Mouse (Mus musculus): ENCODE data around the gene Slc9b2. TPM values are rescaled to one million over a fixed set of nuclear protein-coding genes. Genes with fewer than 3 reads are reported as not detected.
A peak's percentile ranks its signal among the peaks of the same experiment; 100 is the strongest.

The Slc9b2 gene
- total RNA-seq, 2 experiments from 2014 or later: 0.29 to 0.39 TPM

GRCm38 (mm10) chr3:135304566-135304965 is 2.9 kb upstream of the Slc9b2 start:
- intact Hi-C loops (cut with DNase I): no loop called here
- DNase-seq: no peak

GRCm38 (mm10) chr3:135312916-135313491 is 5.5 kb downstream of the Slc9b2 start:
- intact Hi-C loops (cut with DNase I): no loop called here
- DNase-seq: no peak

GRCm38 (mm10) chr3:135313727-135314126 is 6.2 kb downstream of the Slc9b2 start:
- no peak for DNase-seq
- intact Hi-C loops (cut with DNase I): no loop called here

GRCm38 (mm10) chr3:135314811-135315210 is 7.3 kb downstream of the Slc9b2 start:
- DNase-seq: no peak
- intact Hi-C loops (cut with DNase I): no loop called here

DNA sequence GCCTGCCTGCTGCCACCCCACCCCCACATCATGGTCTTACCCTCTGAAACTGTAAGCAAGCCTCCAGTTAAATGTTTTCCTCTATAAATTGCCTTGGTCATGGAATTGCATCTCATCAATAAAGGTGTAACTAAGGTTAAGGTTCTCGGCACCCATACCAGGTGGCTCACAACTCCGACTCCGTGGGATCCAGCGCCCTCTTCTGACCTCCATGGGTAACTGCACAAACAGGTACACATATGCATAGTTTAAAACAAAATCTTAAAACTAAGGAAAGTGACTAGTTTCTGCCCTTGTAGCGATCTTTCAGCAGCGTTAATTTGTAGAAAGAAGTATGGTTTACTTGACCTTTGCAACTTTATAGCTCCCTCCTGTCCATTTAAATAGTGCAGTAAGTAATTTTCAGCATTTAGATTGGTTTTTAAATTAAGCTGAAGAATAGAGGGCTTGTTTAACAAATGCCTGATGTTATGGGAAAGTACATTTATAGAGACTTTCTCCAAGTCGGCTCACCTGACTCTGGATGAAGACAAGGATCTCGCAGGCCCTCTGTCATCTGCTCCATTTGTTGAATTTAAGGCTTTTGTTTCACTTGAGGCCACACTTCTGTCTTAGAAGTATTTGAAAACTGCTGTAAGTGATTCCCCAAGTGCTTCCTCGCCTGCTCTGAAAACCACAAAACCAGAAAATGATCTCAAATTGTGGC is 8.4 kb downstream of the Slc9b2 start:
- intact Hi-C loops (cut with DNase I): no loop called here
- DNase-seq: no peak

GRCm38 (mm10) chr3:135318331-135318730 is 10.8 kb downstream of the Slc9b2 start:
- intact Hi-C loops (cut with DNase I): no loop called here
- no peak for DNase-seq

DNA sequence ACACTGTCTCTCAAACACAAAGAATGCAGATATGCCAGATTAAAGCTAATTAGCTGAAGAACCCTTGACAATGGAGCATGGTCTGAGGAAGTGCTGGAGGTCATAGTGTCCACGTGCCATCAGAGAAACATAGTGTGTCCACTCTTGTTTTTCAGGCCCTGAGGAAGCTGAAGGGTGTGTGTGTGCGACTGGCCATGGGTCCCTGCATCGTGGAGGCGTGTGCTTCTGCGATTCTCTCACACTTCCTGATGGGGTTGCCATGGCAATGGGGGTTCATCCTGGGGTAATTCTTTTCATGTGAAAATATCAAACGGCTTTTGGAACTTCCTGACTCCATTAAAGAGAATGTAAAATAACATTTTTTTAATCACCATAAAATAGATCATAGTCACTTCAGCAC is 16.9 kb downstream of the Slc9b2 start:
- intact Hi-C loops (cut with DNase I): no loop called here
- no peak for DNase-seq

GRCm38 (mm10) chr3:135327176-135327575 is 19.7 kb downstream of the Slc9b2 start:
- DNase-seq: no peak
- intact Hi-C loops (cut with DNase I): no loop called here

GRCm38 (mm10) chr3:135327601-135328000 is 20.1 kb downstream of the Slc9b2 start:
- no peak for DNase-seq
- intact Hi-C loops (cut with DNase I): no loop called here

- peak; percentile 25 to 49 for DNase-seq
- intact Hi-C loops (cut with DNase I): no loop called here
Measured at GRCm38 (mm10) chr3:135328560-135328959, 21.1 kb downstream of the Slc9b2 start.

GRCm38 (mm10) chr3:135332691-135333090 is 25.2 kb downstream of the Slc9b2 start:
- intact Hi-C loops (cut with DNase I): no loop called here
- DNase-seq: no peak

DNA sequence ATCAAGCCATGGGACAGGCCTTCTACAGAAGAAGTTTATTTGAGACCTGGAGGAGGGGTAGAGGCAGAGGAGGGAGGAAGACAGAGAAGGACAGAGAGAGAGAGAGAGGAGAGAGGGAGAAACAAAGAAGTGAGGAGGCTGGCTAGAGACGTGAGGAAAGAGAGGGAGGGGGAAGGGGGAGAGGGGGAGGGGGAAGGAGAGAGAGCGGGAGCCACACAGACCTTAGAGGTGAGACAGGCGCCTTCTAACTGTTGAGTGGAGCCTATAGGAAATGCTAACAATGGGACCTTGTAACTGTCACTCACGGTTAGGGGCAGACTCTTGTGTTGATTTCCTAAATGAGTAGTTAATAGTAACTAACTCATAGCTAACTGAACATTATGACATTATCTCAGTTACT is 26.3 kb downstream of the Slc9b2 start:
- DNase-seq: no peak

GRCm38 (mm10) chr3:135347739-135348264 is 40.3 kb downstream of the Slc9b2 start, which contains the start of gene Slc9b1:
TSS of gene Slc9b1 (plus strand) at chr3:135348029.
- intact Hi-C loops (cut with DNase I): no loop called here
- DNase-seq: no peak

More for the DNA sequence above, 26.3 kb downstream of the Slc9b2 start:
- intact Hi-C loops (cut with DNase I): no loop called here

DNA sequence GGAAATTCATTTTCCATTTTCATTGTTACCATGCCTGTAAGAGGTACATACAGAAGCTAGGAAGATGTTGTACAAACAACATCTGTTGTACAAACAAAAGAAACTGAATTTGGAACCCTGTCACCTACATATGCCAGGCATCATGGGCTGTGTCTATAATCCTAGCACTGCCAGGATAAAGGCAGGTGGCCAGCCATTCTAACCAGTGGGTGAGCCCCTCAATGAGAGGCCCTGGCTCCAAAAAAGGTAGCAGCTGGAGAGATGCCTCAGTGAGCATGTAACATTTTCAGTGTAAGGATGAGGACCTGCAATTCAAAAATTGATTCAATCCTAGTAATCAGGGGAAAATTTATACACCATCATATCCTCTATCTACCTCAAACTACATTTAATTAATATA is 41.5 kb downstream of the Slc9b2 start:
- no peak for DNase-seq
- intact Hi-C loops (cut with DNase I): no loop called here

DNA sequence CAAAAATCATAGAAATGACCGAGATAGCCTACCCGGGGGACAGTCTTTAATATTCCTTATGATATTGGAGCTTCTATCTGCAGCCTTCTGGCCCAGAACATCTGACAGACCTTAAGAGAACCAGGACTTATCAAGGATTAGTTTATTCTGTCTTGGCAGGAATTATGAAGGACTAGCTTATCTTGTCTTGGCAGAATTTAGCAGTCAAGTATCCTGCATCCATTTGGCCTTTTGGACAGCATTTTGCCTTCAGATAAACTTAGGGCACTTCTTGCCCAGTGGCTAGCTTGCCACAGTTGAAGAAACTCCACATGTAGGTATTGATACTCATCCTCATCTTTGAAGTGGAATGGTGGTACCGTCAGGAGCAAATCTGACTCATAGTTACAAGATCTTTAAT is 44.4 kb downstream of the Slc9b2 start:
- intact Hi-C loops (cut with DNase I): no loop called here
- DNase-seq: no peak

GRCm38 (mm10) chr3:135357394-135357793 is 49.9 kb downstream of the Slc9b2 start:
- intact Hi-C loops (cut with DNase I): no loop called here
- DNase-seq: no peak

DNA sequence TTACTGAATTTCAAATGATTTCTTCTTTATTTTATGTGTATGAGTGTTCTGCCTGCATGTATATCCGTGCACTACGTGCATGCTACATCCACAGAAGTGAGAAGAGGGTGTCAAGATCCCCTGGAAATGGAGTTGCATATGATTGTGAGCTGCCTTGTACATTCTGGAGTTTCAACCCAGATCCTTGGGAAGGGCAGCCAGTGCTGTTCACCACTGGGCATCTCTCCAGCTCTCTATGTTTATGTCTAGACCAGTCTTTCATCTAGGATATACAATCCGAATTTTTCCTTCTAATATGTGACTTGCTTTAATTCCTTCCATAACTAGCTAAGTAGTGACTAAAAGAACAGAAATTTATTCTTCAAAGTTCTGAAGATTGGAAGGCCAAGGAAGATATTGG is 68.3 kb downstream of the Slc9b2 start:
- intact Hi-C loops (cut with DNase I): no loop called here
- DNase-seq: no peak

GRCm38 (mm10) chr3:135377445-135377844 is 69.9 kb downstream of the Slc9b2 start:
- intact Hi-C loops (cut with DNase I): no loop called here
- DNase-seq: no peak

DNA sequence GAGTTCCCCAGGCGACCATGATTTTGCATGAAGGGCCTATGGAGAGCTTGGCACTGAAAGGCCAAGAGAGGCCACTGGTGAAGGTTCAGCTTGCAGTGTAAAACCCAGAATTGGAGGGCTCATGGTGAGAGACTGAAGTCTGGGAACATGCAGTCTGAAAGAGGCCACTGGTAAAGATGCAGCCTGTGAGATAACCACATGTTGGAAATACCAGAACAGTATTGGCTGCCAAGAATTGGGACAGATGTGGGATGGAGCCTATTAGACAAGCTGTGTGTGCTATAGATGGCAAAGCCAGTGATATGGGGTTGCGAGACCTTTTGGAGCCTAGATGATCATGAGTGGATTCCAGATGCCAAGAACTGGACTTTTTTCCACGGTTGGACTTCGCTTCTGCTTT is 72.4 kb downstream of the Slc9b2 start:
- intact Hi-C loops (cut with DNase I): no loop called here
- DNase-seq: no peak

- DNase-seq: peak in 1 of 2 experiments; percentile 29
- intact Hi-C loops (cut with DNase I): no loop called here
Measured at GRCm38 (mm10) chr3:135393186-135393585, 85.7 kb downstream of the Slc9b2 start.

Measured in heart, postnatal 14 days (tissue).